Mouse (Mus musculus): ENCODE measurements around the gene Lcmt2.

Gene Lcmt2

DNA sequence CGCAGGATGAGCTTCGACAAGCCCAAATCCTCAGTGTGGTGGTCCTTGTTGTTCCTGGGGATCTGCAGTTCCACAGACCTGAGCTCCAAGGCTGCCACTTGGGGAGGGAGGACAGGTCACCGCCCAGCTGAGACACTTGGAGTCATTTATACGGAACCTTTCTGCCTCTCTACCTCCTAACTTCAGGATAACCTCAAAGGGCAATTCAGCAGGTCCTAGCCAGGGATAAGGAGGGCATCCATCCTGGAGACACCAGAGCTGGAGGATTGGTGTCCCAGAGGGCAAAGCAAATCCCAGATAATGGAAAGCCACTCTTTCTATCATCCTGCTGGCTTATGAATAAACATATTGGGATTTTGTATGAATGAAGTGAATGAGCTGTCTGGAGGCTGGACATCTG, 30.8 kb downstream of the Lcmt2 start, which contains the start of gene Tgm7:
Gene Tgm7 (minus strand): TSS at position 101 of the 400 bp plus-strand sequence.
- no peak for DNase-seq

DNA sequence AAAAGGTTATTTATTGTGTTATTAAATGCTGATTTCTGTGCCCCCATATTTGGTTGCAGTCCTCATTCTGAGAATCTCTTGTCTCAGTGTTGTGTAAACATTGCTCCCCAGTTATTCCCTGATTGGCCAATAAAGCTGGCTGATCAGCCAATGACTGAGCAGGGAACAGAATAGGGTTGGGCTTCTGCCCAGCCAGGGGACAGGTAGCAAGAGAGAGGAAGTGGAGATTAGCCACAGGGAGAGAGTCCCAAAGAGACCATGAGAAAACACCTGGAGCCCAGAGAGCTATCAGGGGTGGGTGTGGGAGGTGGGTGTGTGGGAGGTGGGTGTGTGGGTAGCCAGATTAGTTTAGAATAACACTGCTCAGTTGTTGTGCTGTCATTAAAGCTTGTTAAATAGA, 34.5 kb downstream of the Lcmt2 start:
- DNase-seq, result no peak

- peak; percentile 72 for DNase-seq
Observed at GRCm38 (mm10) chr2:121102051-121102450, 38.4 kb downstream of the Lcmt2 start.

DNA sequence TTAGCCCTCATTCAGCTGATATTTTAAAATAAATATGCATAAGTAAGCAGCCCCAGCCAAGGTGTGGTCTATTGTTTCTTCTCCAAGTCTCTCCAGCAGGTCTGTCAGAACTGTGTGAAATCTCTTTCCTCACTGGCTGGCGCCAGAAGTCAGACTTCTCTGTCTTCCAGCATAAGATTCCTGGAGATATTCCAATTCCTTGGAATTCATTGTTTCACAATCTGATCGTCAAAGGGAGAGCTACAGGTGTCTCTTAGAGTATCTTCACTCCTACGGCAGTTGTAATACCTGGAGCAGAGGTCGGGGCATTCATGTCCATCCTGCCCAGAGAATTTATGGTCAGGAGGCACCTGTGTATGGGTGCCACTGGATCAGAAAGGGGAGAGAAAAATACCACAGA, 50.7 kb downstream of the Lcmt2 start:
- DNase-seq, result no peak

- DNase-seq, result no peak
Observed at GRCm38 (mm10) chr2:121088507-121088906, 51.9 kb downstream of the Lcmt2 start.

GRCm38 (mm10) chr2:121085480-121086185, 54.8 kb downstream of the Lcmt2 start, which contains the start of gene Tgm5:
TSS of gene Tgm5 (minus strand) at chr2:121085841.
- DNase-seq, result peak; percentile 9

DNA sequence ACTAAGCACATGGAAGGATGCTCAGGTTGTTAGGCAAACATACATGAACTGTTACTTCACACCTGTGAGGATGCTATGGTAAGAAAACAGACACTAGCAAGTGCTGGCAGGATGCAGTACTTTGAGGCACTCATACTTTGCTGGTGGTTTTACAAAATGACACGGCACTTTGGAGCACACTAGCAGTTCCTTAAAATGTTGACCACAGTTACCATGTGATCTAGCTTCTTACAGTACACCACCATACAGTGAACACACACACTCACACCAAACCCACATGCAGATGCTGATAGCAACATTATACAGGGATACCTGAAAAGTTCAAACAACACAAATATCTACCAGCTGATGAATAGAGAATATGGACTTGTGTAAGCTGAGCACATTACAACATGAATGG, 57.8 kb downstream of the Lcmt2 start:
- no peak for DNase-seq

All from lung, postnatal 10 days (tissue).